Mouse (Mus musculus): ENCODE data around the gene P2ry14.
"Not testable (repeated sequence)": the region's sequence is repeated elsewhere in the genome, so short reads cannot be mapped to it uniquely, and the experiment has no call there.

Gene P2ry14

DNA sequence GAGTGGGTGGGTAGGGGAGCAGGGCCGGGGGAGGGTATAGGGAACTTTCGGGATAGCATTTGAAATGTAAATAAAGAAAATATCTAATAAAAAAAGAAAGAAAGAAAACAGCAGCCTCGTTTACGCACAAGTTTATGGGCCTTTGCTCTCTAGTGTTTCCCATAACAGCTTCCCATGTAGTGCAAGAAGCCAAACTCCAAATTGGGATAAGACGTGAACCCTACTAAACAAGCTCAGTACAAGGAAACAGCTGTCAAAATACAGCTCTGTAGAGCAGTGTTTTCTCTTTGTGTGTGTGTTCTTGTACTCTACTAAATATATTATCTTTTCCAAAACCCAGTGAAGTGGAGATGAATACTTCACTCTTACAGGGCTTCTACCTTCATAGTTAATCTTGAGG lies 8.2 kb downstream of the P2ry14 start:
- DNase-seq (ENCODE audit: extremely low read depth, low read depth, low spot score): no peak

DNA sequence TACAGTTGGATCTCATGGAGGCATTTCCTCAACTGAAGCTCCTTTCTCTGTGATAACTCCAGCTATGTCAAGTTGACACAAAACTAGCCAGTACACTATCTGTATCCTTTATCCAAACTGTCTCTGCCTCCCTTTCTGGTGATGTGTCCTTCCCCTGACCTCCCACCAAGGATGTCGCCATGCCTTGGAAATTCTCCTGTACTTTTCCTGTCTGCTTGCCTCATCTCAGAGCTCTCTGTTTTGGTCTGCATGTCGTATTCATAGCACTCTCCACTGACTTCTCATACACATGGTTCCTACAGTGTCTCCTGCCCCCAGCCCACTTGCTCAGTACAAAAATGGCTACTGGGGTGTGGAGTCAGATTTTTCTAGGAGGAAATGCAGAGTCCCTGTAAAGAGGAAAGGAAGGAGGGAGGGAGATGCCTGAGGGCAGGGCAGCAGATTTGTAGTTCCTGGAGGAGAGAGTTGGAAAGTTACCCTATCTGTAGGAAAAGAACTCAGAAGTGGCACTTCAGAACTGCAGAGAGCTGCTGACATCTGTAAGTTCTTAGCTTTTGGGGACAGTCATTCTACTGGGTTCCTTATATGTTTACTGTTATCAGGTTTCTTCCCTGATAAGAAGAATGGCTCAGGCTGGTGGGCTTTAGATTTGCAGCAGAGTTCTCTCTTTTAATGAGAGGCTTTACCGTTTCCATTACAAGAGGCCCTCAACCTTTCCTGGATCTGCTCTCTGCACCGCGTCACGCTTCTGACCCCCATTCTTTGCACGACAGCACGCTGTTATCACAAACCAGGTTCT lies 11.7 kb downstream of the P2ry14 start:
- DNase-seq (ENCODE audit: extremely low read depth, low read depth, low spot score): no peak

- not testable (repeated sequence) for DNase-seq (ENCODE audit: extremely low read depth, low read depth, low spot score)
These were observed 12.5 kb downstream of the P2ry14 start for GRCm38 (mm10) chr3:59140941-59141340.

- no peak for DNase-seq (ENCODE audit: extremely low read depth, low read depth, low spot score)
These were observed 13.3 kb downstream of the P2ry14 start for GRCm38 (mm10) chr3:59140115-59140514.

DNA sequence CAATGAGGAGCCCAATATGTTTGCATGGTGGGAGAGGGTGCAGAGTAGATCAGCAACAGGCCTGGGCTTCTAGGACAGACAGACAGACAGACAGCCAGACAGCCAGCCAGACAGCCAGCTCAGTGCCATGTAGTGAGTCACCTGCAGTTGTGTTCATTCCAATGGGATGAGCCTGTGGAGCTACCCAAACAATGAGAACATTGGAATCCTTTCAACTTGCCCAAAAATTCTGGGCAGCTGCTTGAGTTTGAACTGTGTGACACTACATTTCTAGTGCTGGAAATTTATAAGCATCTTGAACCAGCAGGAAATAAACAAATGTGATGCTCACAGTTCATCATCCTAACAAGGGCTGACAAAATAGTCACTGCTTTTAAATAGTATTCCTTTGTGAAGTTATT lies 13.8 kb downstream of the P2ry14 start:
- DNase-seq (ENCODE audit: extremely low read depth, low read depth, low spot score): no peak

- no peak for DNase-seq (ENCODE audit: extremely low read depth, low read depth, low spot score)
These were observed 14.4 kb downstream of the P2ry14 start for GRCm38 (mm10) chr3:59138946-59139468.

GRCm38 (mm10) chr3:59135911-59136653 lies 17.3 kb downstream of the P2ry14 start:
- no peak for DNase-seq (ENCODE audit: extremely low read depth, low read depth, low spot score)

DNA sequence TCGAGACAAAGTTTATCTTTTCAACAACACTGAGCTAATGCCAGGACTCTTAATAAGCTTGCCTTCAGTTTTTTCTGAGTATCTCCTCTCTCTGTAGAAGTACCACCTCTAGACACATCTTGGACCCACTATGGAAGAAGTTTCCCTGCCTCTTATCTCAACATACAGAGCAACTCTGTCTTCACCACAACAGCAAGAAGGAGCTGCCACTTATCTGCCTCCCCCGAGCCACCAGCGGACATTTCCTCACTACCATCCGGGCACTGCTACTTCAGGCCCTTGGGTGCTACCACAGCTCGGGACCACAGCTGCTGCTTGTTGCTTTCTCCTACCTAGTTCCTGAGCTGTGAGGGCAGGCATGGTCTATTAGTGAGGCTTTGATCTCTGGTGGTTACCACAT lies 20.2 kb downstream of the P2ry14 start:
- no peak for DNase-seq (ENCODE audit: extremely low read depth, low read depth, low spot score)

DNA sequence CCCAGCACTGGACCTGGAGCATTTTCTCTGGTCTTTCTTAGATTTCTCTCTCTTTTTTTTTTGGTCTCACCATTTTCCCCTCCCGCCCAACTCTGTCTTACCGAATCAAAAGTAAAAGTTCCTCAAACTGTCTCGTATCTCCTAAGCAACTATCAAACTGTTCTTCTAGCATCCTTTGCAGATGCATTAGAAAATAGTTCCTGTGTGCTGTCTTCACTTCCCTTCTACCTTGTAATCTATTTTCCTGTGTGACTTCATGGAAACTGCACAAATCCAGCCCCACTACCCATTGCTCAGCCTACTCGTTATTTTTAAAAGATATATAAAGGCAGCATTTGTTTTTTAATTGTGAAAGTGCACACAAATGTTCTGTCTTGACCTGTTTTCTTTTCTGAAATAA lies 21.5 kb downstream of the P2ry14 start:
- no peak for DNase-seq (ENCODE audit: extremely low read depth, low read depth, low spot score)

DNA sequence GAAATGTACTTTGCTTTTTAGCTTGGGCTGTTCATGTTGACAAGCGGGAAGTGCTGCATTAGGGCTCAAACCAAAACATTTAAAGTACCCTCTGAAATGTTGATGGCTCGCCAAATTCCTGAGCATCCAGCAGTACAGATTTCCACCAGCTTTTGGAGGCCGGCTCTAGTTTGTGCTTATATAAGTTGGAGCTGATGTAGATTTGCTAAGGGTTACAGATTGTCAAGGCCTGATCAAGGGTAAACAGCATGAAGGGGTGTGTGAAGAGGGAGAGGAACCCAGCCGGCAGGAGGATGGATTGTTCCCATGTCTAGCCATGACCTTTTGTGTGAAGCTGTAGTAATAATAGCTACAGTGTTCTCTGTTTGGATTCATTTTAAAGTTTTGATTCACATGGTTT lies 22.3 kb downstream of the P2ry14 start:
- DNase-seq (ENCODE audit: extremely low read depth, low read depth, low spot score): no peak

GRCm38 (mm10) chr3:59130431-59130830 lies 23.0 kb downstream of the P2ry14 start:
- DNase-seq (ENCODE audit: extremely low read depth, low read depth, low spot score): no peak

DNA sequence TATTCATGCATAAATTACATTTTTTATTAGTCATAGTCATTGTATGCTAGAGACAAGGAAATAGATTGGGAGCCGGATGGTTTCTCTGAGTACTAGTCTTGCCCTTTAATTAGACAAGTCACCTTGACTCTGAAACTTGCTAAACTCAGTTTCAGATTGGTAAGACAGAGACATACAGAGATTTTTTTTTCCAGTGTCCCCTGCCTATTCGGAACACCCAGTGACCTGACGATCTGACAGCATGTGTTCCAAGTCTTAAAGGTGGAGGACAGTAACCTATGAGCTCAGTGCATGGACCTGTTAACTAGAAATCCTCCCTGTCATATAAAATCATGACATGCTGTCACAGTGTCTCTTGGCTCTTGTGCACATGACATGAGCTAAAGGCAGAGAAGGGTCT lies 23.9 kb downstream of the P2ry14 start:
- DNase-seq (ENCODE audit: extremely low read depth, low read depth, low spot score): no peak

DNA sequence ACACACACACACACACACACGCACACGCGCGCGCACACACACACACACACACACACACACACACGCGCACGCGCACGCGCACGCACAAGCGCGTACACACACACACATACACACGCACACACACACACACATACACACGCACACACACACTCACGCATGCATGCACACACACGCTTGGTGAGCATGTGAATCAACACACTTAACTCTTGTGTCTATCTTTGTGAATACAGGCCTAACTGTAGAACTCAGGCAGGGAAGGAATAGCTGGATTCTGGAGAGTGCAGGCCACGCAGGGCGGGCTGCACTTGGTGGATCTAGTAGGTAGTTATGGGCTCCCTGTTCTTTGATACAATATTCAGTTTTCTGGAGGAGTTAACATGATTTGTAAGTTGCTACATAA lies 24.7 kb downstream of the P2ry14 start:
- no peak for DNase-seq (ENCODE audit: extremely low read depth, low read depth, low spot score)

GRCm38 (mm10) chr3:59125783-59126555 lies 27.4 kb downstream of the P2ry14 start:
- DNase-seq (ENCODE audit: extremely low read depth, low read depth, low spot score): no peak

GRCm38 (mm10) chr3:59125022-59125421 lies 28.4 kb downstream of the P2ry14 start:
- DNase-seq (ENCODE audit: extremely low read depth, low read depth, low spot score): no peak

DNA sequence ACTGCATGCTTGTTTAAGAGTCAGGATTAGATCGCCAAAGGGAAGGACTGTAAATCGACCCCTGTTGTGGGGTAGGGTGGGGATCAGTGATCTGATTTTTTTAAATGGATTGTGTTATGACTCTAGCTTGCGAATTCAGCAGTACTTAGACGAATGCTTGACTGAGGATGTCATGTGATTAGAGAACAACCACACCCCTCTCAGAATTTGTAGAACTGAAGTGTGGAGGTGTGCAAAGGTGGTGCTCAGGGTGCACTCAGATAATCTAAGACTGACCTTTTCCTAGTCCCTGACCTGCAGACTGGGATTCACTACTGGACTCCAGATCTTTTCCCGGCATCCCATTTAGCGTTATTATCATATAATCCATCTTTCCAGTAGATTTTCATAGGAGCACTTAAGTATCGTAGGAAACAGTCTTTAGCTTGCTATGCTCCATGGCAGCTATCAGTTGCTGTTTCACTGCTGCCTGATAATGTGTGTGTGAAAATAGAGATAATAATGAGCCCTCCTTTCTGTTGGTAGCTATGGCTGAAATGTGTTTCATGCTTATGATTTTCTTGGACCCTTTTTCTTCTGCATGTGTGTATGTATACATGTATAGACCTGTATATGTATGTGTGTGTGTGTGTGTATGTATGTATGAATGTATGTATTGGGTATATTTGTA lies 31.5 kb downstream of the P2ry14 start:
- no peak for DNase-seq (ENCODE audit: extremely low read depth, low read depth, low spot score)

- no peak for DNase-seq (ENCODE audit: extremely low read depth, low read depth, low spot score)
These were observed 32.2 kb downstream of the P2ry14 start for GRCm38 (mm10) chr3:59121067-59121730.

GRCm38 (mm10) chr3:59113973-59114517 lies 39.4 kb downstream of the P2ry14 start:
- no peak for DNase-seq (ENCODE audit: extremely low read depth, low read depth, low spot score)

DNA sequence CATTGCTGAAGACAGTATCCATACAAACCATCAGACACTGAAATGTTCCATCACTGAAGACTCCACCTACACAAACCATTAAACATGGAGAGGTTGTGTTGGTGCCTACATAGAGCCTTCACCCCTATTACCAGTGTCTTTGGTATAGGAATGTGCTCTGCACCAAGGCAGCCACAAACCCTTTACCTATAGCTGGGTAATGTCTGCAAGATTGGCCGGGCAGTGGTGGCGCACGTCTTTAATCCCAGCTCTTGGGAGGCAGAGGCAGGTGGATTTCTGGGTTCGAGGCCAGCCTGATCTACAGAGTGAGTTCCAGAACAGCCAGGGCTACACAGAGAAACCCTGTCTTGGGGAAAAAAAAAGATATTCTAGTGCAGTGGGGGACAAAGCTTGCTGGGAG lies 40.1 kb downstream of the P2ry14 start:
- not testable (repeated sequence) for DNase-seq (ENCODE audit: extremely low read depth, low read depth, low spot score)

GRCm38 (mm10) chr3:59111944-59112343 lies 41.5 kb downstream of the P2ry14 start:
- no peak for DNase-seq (ENCODE audit: extremely low read depth, low read depth, low spot score)

All from fat pad, adult 2 months (tissue).